Mouse (Mus musculus): ENCODE results near the gene Gsta3.
A peak's percentile ranks its signal among the peaks of the same experiment; 100 is the strongest.
"Not testable (repeated sequence)": the region's sequence is repeated elsewhere in the genome, so short reads cannot be mapped to it uniquely, and the experiment has no call there.

Gsta3 gene

DNA sequence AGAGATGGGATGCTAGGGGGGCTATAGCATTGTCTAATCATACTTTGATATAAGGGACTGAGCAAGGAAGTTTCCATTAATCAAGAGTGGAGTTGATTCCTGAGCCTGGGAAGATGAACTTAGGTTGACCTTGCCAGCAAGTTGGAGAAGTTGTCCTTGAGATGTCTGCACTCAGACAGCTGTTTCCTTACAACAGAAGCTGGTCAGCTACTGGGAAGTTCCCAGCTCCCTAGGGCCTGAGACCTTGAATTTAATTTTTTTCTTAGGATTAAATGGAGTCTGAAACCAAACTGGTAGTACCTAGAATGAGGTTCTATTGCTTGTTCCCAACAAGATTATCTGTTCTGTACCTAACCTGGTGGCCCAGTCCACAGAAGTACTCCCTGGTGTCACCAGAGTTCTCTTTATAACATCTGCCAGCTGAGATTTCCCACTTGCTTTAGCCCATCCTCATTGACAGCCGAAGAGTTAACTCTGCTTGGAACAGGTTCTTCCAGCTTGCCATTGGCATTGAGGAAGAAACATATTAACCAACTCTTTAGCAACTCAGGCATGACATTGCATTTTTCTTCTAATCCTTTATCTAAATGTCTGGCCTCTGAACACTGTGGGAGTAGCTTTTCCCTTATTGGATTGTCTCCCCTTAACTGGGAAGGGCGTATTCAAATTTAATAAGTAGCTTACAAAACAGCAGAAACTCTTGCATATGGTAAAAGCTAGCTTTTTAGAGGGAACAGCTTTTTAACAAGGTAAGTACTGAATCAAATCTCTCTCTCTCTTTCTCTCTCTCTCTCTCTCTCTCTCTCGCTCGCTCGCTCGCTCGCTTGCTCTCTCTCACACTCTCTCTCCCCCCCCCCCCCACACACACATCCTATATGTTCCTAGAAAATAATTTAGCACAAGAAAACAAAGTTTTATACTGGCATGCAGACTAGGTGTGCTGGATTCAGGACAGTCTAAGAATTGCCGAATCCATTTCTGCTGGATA, at the start of gene Gsta3:
Gene Gsta3, plus strand, starts transcription at position 679 of the 988 bp plus-strand sequence.
- DNase-seq (ENCODE audit: low spot score in 2 of 2): no peak

DNA sequence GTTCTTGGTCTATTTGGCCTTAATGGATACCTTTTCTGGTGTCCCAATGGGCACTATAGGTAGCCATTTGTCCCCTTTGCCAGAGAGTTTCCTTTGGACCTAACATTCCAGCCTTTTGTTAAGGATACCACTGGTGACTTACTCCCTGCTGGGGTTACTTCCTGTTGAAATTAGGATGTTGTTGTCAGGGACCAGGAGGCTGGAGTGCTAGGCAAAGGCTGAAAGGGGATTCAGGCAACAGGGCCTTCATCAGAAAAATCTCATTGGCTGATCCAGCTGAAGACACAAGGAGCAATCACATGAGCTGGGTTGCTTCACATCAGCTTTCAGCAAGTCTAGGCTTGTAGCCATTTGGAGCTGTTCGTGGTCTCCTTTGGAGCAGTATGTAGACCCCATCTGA, 34.1 kb upstream of the Gsta3 start:
- DNase-seq (ENCODE audit: low spot score in 2 of 2): no peak

DNA sequence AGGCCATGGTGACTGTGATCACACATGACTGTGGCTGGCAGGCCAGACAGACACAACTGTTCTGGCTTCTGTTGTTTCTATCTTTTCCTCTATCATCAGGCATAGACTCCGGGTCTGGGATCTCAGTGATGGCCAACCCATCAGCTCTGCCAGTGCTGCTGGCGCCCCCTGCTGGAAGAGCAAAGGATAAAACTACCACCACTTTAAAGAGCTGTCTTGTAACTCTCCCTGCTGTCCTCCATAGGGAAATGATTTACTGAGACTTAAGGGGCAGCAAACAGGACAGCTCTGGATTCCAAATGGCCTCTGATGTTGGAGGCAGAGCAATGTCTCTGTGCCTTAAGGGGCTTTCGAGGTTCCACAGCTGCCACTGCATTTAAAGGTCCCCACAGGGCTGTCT, 26.9 kb upstream of the Gsta3 start:
- DNase-seq (ENCODE audit: low spot score in 2 of 2): not testable (repeated sequence)

DNA sequence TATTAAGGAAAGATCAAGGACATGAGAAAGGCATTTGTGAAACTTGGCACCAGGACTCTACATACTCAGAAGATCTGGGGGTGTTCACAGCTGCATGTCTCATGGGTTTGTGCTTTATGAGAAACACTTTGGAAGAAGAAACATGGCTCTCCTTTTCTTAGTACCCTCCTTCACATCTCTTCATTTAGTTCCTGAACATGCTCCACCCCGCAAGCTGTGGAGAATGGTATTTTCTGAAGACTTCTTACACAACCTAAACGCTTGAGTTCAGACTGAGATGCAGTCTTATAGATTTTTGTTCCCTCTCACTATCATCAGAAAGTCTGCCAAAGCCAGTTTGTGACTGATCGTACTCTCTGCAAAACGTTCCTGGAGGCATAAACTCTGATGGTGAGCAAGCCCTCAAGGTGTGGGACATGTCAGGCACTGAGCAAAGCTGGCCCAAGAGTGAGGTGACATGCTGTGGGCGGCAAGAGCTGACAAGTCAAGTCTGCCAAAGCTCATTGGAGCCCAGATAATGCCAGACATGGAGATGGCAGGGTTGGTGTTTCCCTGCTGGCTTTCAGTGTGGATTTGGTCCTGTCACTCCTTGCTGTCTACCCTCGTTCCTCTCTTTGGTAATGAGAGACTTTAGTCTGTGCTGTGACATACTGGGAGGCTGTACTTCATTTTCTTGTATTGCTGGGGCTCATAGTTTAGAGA, 26.2 kb upstream of the Gsta3 start:
- DNase-seq (ENCODE audit: low spot score in 2 of 2): not testable (repeated sequence)

DNA sequence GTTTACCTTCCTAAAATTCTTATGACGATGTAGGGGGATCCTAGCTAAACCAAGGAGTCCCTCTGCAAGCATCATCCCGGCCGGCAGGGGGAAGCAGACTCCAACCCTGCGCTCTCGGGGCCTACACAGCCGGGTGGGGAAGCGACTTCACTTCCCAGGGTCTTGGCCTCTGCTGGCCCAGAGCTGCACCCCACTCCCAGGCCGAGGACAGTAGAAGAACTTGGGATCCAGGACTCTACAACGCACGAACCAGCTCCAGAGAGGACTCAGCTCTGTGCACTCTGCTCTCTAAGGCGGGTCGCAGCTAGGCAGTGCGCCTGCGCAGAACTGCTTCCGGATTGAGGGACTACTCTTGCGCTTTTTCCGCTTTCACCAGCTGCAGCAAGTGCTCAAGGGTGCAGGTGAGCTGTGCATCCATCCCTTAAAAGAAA, 21.9 kb upstream of the Gsta3 start, which contains the start of gene Tmem14a:
Gene Tmem14a, plus strand, starts transcription at position 87 of the 431 bp plus-strand sequence.
- DNase-seq (ENCODE audit: low spot score in 2 of 2): peak; percentile 90 to 93

DNA sequence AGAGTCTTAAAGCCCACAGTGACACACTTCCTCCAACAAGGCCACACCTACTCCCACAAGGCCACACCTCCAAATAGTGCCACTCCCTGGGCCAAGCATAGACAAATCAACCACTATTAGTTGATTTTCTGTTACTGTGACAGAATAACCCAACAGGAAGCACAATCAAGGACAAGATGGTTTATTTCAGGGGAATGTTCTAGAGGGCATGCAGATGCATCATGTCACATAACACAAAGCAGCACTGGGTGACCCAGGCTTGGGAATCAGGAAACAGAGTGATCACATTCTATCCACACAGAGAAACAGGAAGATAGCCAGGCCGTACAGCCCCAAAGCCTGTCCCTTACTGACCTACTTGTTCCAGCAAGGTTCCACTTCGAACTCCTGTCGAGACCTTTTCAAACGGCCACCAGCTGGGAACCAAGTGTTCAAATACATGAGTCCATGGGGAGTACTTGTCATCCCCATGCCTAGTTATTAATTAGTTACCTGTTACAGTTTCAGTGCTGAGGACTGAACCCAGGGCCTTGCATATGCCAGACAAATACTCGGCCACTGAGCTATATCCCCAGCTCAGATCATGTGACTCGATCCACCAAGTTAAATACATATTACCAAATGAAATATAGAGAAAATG, 12.5 kb upstream of the Gsta3 start:
- DNase-seq (ENCODE audit: low spot score in 2 of 2): no peak

DNA sequence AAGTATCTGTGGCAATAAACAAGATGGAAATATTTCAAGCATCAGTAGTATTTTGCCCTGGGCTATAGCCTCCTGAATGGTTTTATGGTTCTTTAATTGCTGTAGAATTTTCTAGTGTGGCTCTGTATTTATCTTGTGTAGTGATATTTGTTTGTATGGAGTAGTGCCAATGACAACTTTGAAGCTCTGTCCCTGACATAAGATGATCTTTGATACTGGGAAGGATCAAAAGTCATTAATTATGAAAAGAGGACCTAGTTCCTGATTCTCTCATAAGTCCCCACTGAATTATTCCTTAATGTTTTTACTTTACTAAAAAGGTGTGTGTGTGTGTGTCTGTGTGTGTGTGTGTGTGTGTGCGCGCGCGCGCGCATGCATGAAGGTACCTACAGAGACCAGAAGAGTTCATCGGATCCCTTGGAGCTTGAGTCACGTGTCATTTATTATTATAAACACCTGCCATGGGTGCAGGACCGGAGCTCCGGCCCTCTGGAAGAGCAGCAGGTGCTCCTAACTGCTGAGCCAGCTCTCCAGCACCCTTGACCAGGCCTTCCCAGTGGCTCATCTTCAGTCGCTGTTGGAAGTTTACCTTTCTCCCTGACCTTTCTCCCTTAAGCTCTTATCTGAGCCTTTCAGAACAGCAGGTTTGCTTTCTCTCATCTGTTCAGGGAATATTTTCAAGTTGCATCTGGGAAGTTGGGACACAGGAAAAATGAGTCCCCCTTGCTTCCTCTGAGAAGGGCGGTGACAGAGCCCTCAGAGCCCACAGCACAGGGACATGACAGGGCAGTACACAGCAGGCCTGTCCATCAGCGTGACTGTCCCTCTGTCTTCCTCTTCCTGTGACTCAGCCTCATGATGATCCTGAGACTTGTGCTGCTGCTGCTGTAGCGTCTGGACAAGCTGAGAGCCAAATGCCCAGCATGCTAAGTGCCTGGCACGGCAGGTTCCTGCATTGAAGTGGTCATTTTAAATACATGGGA, 11.4 kb upstream of the Gsta3 start:
- not testable (repeated sequence) for DNase-seq (ENCODE audit: low spot score in 2 of 2)

DNA sequence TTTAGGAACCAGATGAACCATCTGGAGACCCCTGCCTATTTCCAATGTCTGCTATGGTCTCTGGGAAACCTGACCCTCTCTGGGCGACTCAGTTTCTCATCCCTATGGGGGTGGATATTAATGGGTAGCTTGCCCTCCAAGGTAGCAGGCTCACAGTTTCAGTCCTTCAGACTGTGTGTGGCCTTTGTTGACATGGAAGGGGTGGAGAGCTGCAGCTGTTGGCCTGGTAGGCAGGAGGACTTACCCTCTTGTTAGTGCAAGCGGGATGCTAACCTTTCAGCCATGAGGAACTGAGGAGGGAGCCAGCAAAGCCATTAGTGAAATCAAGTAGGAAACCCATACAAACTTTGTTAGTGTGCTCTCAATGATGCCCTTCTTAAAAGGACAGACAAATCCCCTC, 10.0 kb upstream of the Gsta3 start:
- no peak for DNase-seq (ENCODE audit: low spot score in 2 of 2)

DNA sequence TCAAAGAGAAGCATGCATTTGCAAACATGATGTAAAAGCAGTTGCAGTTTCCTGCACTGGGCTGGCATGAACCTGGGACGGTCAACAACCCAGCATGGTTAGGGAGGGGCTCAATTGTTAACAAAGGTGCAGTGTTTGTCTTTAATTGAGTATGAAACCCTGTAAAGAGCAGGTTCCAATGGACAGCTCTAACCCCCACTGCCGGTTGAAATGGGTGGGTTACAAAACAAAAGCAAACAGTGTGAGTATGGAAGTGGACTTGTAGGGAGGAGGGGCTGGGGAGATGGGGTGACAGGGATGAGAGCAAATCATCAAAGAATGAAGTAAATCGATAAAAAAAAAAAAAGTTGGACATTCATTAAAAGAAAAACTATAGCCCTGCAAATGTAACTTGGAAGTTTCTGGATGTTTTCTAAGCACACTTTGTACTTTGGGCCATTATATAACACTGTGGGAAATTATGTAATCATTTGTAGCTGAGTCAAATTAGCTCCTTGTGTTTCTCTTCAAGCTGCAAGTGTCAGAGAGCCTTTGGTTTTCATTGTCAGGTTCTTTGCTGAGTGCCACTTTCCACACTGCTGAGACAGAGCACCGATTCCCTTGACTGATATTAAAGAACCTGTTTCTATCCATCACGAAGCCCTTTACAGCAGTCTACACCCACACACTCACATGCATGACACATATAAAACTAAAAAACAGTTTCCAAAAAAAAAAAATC, 8.5 kb upstream of the Gsta3 start:
- no peak for DNase-seq (ENCODE audit: low spot score in 2 of 2)

DNA sequence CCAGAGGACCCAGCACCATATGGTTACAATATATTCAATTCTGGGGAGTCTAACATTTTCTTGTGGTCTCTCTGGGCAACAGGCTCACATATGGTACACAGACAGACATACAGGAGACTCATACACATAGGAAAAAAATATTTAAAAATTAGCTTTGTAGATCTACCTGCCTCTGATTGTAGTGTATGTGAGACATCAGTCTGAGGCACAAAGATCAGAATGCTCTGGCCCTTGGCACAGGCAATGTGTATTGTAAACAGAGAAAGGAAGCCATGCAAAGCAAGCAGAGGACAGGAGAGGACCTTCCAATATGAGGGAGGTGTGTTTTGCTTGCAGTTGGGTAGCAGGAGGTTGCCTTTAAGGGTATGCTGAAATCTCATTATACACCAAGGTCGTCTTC, 7.9 kb upstream of the Gsta3 start:
- DNase-seq (ENCODE audit: low spot score in 2 of 2): no peak

DNA sequence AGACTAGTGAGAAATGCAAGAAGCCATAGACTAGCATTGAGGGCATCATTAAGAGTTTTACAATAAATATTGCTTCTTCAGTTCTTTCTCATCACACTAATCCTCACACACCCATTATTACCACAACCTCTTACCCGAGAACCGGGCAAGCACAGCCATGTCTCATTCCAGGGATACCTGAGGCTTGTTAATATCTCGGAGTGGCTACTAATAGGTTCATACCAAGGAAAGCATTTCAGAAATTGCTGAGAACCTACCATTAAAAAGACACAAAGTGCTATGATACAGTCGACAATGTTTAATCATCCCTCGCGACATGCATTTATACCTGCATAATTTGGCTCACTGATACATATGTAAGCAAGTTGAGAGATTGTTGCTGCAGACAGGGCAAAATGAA, 5.0 kb upstream of the Gsta3 start:
- no peak for DNase-seq (ENCODE audit: low spot score in 2 of 2)

DNA sequence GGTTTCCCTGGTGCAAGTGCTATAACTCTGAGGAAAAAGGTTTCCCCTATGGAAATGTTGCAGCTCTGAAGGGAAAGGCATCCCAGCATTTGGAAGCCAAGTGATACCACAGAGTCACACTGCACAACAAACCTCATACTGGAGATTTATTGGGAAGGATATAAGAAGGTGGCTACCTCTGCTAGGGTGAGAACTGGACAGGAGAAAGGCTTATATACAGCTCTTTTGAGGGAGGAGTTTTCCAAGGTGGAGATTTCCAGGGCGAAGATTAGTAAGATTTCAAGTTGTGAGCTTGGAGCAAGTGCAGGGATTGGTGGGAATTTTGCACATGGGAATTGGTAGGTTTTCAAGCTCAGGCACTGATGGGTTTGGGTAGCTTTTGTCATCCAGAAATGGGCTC, 707 bp downstream of the Gsta3 start:
- no peak for DNase-seq (ENCODE audit: low spot score in 2 of 2)

DNA sequence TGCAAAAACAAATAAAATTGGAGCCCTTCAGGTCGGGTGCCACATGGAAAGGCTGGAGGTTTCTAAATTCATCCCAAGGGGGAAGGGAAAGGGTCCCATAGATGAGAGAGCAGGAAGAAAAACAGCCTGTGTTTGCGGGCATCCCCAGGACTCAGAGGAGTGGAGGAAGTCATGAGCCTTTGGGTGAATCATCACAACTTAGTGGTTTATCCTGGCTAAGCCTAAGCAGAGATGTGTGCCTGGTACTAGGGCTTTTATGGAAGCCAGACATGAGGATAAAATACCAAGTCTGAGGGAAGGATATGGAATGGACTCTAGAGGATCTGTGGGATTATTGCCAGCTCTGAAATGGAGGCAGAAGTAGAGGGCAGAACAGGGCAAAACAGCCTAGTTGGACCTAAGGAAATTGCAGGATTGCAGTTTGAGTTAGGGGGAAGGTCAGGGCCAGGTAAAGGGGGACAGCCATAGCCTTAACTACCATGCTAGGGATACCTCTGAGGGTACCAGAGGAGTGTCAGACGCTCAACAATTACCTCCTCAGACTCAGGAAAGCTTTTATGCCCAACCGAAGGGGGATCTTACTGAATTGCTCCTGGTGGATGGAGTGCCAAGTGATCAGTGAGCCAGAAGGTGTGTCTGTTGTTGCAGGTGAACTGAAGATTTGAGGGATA, 4.0 kb downstream of the Gsta3 start:
- no peak for DNase-seq (ENCODE audit: low spot score in 2 of 2)

DNA sequence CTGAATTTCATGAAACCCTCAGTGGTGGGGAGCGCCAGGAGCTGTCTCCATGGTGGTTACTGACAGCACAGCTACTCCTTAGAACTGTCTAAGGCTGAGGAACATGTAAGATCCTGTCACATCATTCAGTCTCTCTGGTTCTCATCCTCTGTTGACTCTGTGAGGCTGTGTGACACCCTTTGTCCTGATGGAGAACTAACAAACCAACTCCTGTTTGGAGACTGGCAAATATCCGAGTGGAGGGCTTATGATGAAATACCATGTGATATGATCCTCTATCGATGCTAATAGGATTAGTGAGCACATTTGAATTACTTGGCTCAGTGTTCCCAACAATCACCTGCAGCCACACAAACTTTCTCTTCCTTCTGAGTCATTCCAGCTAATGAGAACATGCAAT, 5.7 kb downstream of the Gsta3 start:
- no peak for DNase-seq (ENCODE audit: low spot score in 2 of 2)

DNA sequence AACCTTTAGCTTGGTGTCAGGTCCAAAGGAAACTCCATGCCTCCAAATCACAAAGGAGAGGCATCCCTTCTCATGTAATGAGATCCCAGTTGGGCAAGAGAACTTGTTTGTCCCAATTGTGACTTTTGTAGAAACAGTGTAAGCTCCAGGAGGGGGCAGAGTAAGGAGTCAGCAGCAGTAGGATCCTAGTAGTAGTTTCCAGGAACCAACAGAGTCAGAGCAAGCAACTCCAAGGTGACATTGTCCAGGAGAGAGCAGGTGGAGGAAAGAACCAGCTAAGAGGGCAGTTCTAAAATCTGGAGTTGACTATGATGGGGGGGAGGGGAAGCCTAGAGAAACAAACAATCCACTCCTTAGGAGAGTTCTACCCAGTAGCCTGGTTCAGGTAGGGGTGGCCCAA, 7.5 kb downstream of the Gsta3 start:
- no peak for DNase-seq (ENCODE audit: low spot score in 2 of 2)

DNA sequence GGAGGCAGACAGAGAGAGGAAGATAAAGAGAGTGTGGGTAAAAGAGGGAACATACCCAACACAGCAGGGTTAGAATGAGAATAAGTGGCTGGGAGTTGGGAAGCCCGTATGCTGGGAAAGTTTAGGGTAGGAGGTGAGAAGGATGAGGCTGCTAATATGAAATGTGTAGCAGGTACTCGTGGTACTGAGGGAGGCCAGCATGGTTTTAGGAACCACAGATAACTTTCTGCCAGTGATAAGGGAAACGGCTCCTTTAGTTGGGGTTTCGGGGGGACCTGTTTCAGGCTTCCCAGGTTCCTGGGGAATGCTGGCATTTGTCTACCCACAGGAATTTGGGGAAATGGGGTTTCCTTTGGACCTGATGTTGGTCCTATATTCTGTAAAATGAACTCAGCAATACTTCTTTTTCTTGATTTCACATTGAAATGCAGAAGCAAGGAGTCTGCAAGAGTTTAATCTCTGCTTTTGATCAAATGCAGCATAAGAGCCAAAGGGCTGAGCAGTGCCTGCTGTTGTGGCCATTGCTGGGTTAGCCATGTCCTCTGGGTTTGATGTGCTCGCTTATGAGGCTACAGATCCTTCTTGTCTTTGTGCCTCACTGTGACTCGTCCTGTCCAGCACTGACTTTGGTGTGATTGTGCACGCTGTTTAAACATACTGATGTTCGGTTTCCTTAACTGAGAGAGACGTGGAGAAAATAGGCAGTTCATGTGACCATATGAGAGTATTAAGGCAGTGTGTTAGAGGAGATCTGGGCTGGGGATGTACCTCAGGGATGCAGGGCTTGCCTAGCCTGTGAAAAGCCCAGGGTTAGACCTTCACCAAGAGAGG, 8.4 kb downstream of the Gsta3 start:
- no peak for DNase-seq (ENCODE audit: low spot score in 2 of 2)

DNA sequence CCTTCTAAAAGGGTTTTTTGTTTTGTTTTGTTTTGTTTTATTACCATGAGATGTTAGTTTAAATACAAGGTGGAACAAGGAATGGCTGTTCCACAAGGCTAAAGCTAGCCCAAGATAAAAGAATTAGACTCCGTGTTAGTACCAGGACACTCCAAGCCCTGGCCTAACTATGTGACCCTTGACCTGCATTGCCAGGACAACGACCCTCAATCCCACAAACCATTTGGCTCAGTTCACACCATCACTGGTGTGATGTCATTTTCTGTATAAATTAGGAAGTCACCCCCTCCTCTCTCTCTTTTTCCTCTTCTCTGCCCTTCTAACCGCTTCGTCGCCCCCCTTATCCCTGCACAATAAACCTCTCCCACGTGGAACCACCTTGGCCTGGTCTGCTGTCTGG, 11.3 kb downstream of the Gsta3 start:
- DNase-seq (ENCODE audit: low spot score in 2 of 2): no peak

DNA sequence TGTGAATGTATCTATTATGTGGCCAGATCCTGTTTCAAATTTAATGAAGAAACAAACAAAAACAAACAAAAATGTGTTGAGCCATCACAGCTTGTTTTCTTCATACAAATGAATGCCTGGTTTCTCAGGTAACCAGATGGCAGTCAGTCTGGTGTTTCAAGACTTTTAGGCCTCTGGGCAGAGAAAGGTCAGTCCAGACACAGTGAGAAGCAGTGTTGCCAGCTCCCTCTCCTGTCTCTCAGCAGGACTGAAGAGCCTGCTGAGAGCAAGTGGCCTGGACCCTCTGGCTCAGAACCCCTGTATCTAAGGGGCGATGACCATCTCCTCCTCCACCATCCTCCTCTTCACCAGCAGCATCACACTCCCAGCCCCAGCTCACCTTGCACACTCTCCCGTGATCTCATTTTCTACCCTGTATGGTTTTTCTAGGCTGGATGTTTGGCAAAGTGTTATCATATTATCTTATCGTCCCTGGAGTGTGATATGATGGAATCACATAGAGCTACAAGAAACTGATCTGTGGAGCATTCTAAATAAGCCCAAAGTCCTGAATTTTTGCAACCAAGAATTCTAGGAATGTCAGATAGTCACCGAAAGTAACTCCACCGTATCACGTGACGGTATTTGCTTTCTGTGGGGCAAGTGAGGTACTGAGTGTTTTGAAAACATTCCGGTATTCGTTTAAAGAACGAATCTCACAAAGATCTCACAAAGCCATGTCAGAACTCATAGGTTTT, 12.3 kb downstream of the Gsta3 start:
- DNase-seq (ENCODE audit: low spot score in 2 of 2): no peak

Measured in right cerebral cortex, postnatal 10 days (tissue).